32 mouse cellular contexts compared by ENCODE assay signal in the genomic region with DNA sequence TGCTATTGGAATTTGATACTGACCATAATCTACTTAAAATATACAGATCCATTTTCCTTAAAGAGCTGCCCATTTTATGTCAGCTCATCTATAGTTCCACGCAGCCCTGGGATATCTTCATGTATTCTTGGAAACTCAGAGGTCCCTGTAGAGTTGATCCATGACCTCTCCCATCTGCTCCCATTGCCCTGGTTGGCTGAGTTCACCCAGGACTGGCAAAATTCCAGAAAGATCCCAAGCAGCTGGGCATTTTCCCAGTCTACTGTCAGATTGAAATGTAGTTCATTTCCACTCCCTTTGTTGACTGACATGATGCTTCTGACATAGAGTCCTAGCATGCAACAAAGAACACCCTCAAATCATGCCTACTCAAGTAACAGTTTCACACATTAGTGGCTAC. TPM values are rescaled to one million over a fixed set of nuclear protein-coding genes. Genes with fewer than 3 reads are reported as not detected.
A peak's percentile ranks its signal among the peaks of the same experiment; 100 is the strongest.
DNase-seq lines count a peak whose midpoint lies in the region; ATAC-seq and TF ChIP-seq lines count a peak whose summit lies in the region.
"Had no signal": no experiment of that assay in that cellular context is flagged by ENCODE, and none has a peak within 500 bp of the region (broad histone marks: within the 10 kb centered on the region; RNA-seq: fewer than 3 reads in every experiment).

No protein-coding gene starts in this region.

- TF ChIP-seq CTCF in kidney, adult 2 months (conservative IDR thresholded peaks at IDR 0.05; ENCODE audit: insufficient read depth, insufficient read length, low read depth, low read length) = no peak
- TF ChIP-seq CTCF in lung, postnatal 0 days (IDR thresholded peaks at IDR 0.05) = no peak
- TF ChIP-seq CTCF in lung, adult 2 months (IDR thresholded peaks at IDR 0.05; ENCODE audit: insufficient read depth, low read length) = no peak
- TF ChIP-seq CTCF in forebrain, postnatal 0 days (IDR thresholded peaks at IDR 0.05; ENCODE audit: low read depth) = no peak

- H3K27ac ChIP-seq in kidney, adult 2 months (ENCODE audit: insufficient read depth, low read depth, low read length) = no peak overlapping the region
- H3K27ac ChIP-seq in kidney, embryonic 15.5 days = no peak overlapping the region
- no peak overlapping the region for H3K27ac ChIP-seq in lung, postnatal 0 days (ENCODE audit: low read length)
- no peak overlapping the region for H3K27ac ChIP-seq in forebrain, postnatal 0 days (ENCODE audit: low read depth, low read length)
- H3K27ac ChIP-seq: forebrain, embryonic 12.5 days; heart, embryonic 10.5 days; heart, embryonic 15.5 days; hindbrain, embryonic 12.5 days; liver, embryonic 14.5 days; macrophage; midbrain, embryonic 13.5 days; neural tube, embryonic 15.5 days; stomach, postnatal 0 days had no signal

- no peak for ATAC-seq in kidney, embryonic 15.5 days (replicated peaks; ENCODE audit: low FRiP score)
- ATAC-seq in lung, postnatal 0 days = peak; percentile 50
- no peak for ATAC-seq in forebrain, postnatal 0 days
- ATAC-seq: intestine, postnatal 0 days; midbrain, embryonic 13.5 days; Patski had no signal

- DNase-seq in cerebellum, adult 9-10 months = peak; percentile 20
- no peak for DNase-seq in cerebellum, adult 11-12 months
- peak; percentile 19 for DNase-seq in kidney, adult 2 months
- peak; percentile 60 for DNase-seq in lung, postnatal 0 days (ENCODE audit: low spot score)
- no peak for DNase-seq in lung, adult 2 months
- DNase-seq in lung, postnatal 14 days = peak; percentile 49
- DNase-seq in forebrain, postnatal 0 days = no peak
- DNase-seq: adrenal gland, postnatal 25 days; cerebellum, adult 2 months; gastrocnemius, postnatal 14 days; kidney, postnatal 4 days; layer of hippocampus, postnatal 36 days; liver; right cerebral cortex, adult 18-20 months; spleen, adult 18-20 months; thymus, adult 18-20 months; thymus, postnatal 36 days had no signal

- no peak overlapping the region for H3K4me2 ChIP-seq in kidney, embryonic 15.5 days
- no peak overlapping the region for H3K4me2 ChIP-seq in lung, postnatal 0 days (replicated peaks; ENCODE audit: low read depth, low read length)
- no peak overlapping the region for H3K4me2 ChIP-seq in forebrain, postnatal 0 days (ENCODE audit: low read depth)
- H3K4me2 ChIP-seq: forebrain, embryonic 12.5 days; heart, embryonic 15.5 days; hindbrain, embryonic 12.5 days; midbrain, embryonic 13.5 days; neural tube, embryonic 15.5 days had no signal

- H3K36me3 ChIP-seq in kidney, adult 2 months (ENCODE audit: control insufficient read depth, insufficient read depth, low read length) = no peaks in the 10 kb centered on the region
- H3K36me3 ChIP-seq in kidney, embryonic 15.5 days = no peaks in the 10 kb centered on the region
- H3K36me3 ChIP-seq in lung, postnatal 0 days (ENCODE audit: insufficient read depth, low read length) = no peaks in the 10 kb centered on the region
- H3K36me3 ChIP-seq in forebrain, postnatal 0 days (ENCODE audit: insufficient read depth) = no peaks in the 10 kb centered on the region
- H3K36me3 ChIP-seq: forebrain, embryonic 12.5 days; G1E; heart, embryonic 10.5 days; heart, embryonic 15.5 days; hindbrain, embryonic 12.5 days; midbrain, embryonic 13.5 days; neural tube, embryonic 15.5 days had no signal

- H3K9me3 ChIP-seq in kidney, embryonic 15.5 days (replicated peaks) = no peaks in the 10 kb centered on the region
- no peaks in the 10 kb centered on the region for H3K9me3 ChIP-seq in lung, postnatal 0 days (ENCODE audit: low read length)
- no peaks in the 10 kb centered on the region for H3K9me3 ChIP-seq in forebrain, postnatal 0 days (ENCODE audit: low read length)
- H3K9me3 ChIP-seq: forebrain, embryonic 12.5 days; G1E; heart, embryonic 10.5 days; heart, embryonic 15.5 days; hindbrain, embryonic 12.5 days; midbrain, embryonic 13.5 days; neural tube, embryonic 15.5 days had no signal

- H3K4me1 ChIP-seq in kidney, adult 2 months (ENCODE audit: control insufficient read depth, insufficient read depth, low read length) = no peaks in the 10 kb centered on the region
- no peaks in the 10 kb centered on the region for H3K4me1 ChIP-seq in kidney, embryonic 15.5 days
- H3K4me1 ChIP-seq in lung, postnatal 0 days (ENCODE audit: insufficient read depth, low read depth, low read length) = no peaks in the 10 kb centered on the region
- H3K4me1 ChIP-seq in lung, adult 2 months (ENCODE audit: control insufficient read depth, insufficient read depth, low read length) = no peaks in the 10 kb centered on the region
- H3K4me1 ChIP-seq in forebrain, postnatal 0 days (ENCODE audit: insufficient read depth) = no peaks in the 10 kb centered on the region
- H3K4me1 ChIP-seq: forebrain, embryonic 12.5 days; hindbrain, embryonic 12.5 days; midbrain, embryonic 13.5 days; neural tube, embryonic 15.5 days had no signal

- TF ChIP-seq POLR2A in kidney, adult 2 months (IDR thresholded peaks at IDR 0.05; ENCODE audit: low read depth, low read length) = no peak
- TF ChIP-seq POLR2A in lung, adult 2 months (IDR thresholded peaks at IDR 0.05; ENCODE audit: borderline replicate concordance, extremely low read depth, low read depth, low read length) = no peak

- WGBS in kidney, adult 2 months = 44% methylated on average over 1 of the region's 1 CpGs
- 45% methylated on average over 1 of the region's 1 CpGs for WGBS in kidney, embryonic 15.5 days
- 44% methylated on average over 1 of the region's 1 CpGs for WGBS in lung, postnatal 0 days
- whole genome bisulfite sequencing in lung, adult 2 months = 53% methylated on average over 1 of the region's 1 CpGs
- WGBS in forebrain, postnatal 0 days = 55% methylated on average over 1 of the region's 1 CpGs

- no peaks in the 10 kb centered on the region for H3K27me3 ChIP-seq in kidney, adult 2 months (replicated peaks; ENCODE audit: control insufficient read depth, insufficient read depth, low read length)
- no peaks in the 10 kb centered on the region for H3K27me3 ChIP-seq in kidney, embryonic 15.5 days
- H3K27me3 ChIP-seq in lung, postnatal 0 days (replicated peaks; ENCODE audit: insufficient read depth, low read length) = no peaks in the 10 kb centered on the region
- H3K27me3 ChIP-seq in forebrain, postnatal 0 days (ENCODE audit: insufficient read depth, low read length) = no peaks in the 10 kb centered on the region
- H3K27me3 ChIP-seq: forebrain, embryonic 12.5 days; heart, embryonic 15.5 days; hindbrain, embryonic 12.5 days; midbrain, embryonic 13.5 days; neural tube, embryonic 15.5 days; Patski had no signal

- no peak overlapping the region for H3K4me3 ChIP-seq in kidney, adult 2 months (ENCODE audit: insufficient read depth, low read depth, low read length)
- no peak overlapping the region for H3K4me3 ChIP-seq in kidney, embryonic 15.5 days (replicated peaks)
- no peak overlapping the region for H3K4me3 ChIP-seq in lung, postnatal 0 days (ENCODE audit: low read depth, low read length)
- H3K4me3 ChIP-seq in lung, adult 2 months (replicated peaks; ENCODE audit: extremely low read depth, low read depth, low read length) = no peak overlapping the region
- no peak overlapping the region for H3K4me3 ChIP-seq in forebrain, postnatal 0 days (ENCODE audit: low read depth, low read length)
- H3K4me3 ChIP-seq: erythroblast, embryonic 14.5 days; forebrain, embryonic 12.5 days; heart, embryonic 10.5 days; heart, embryonic 15.5 days; hindbrain, embryonic 12.5 days; midbrain, embryonic 13.5 days; neural tube, embryonic 15.5 days had no signal

- no peak overlapping the region for H3K9ac ChIP-seq in kidney, embryonic 15.5 days
- H3K9ac ChIP-seq in lung, postnatal 0 days (replicated peaks; ENCODE audit: low read depth) = no peak overlapping the region
- no peak overlapping the region for H3K9ac ChIP-seq in forebrain, postnatal 0 days
- H3K9ac ChIP-seq: forebrain, embryonic 12.5 days; heart, embryonic 15.5 days; hindbrain, embryonic 12.5 days; liver, embryonic 14.5 days; midbrain, embryonic 13.5 days; neural tube, embryonic 15.5 days had no signal

- TF ChIP-seq EP300 in lung, postnatal 0 days (IDR thresholded peaks at IDR 0.05) = peak; percentile 52

RNA-seq across cellular contexts. Expression of a gene that starts 15.6 kb away (rescaled TPM):
- polyA plus RNA-seq in kidney, adult 2 months (2012; rRNA removed) = 240 and 386 TPM in 2 replicates
- 765 and 856 TPM in 2 replicates for polyA plus RNA-seq in kidney, embryonic 15.5 days (2015; fragmentation: Nextera tagmentation; extraction: Ambion mirVana)
- polyA plus RNA-seq in lung, postnatal 0 days (2015; fragmentation: Nextera tagmentation; extraction: Ambion mirVana) = 594 and 625 TPM in 2 replicates
- polyA plus RNA-seq in lung, adult 2 months (2012; rRNA removed) = 206 and 308 TPM in 2 replicates
- 1,114 and 1,634 TPM in 2 replicates for total RNA-seq in forebrain, postnatal 0 days (2014; rRNA removed)
- polyA plus RNA-seq in forebrain, postnatal 0 days (2015; fragmentation: Nextera tagmentation; extraction: Ambion mirVana) = 543 and 688 TPM in 2 replicates

RNA-seq across cellular contexts. Expression of a gene that starts 33.3 kb away (rescaled TPM):
- polyA plus RNA-seq in kidney, adult 2 months (2012; rRNA removed) = 0.16 and 0.23 TPM in 2 replicates
- polyA plus RNA-seq in kidney, embryonic 15.5 days (2015; fragmentation: Nextera tagmentation; extraction: Ambion mirVana) = 0.67 and 1.2 TPM in 2 replicates
- polyA plus RNA-seq in lung, postnatal 0 days (2015; fragmentation: Nextera tagmentation; extraction: Ambion mirVana) = 1.2 and 1.8 TPM in 2 replicates
- 0.80 and 0.89 TPM in 2 replicates for polyA plus RNA-seq in lung, adult 2 months (2012; rRNA removed)
- 3.8 and 4.5 TPM in 2 replicates for total RNA-seq in forebrain, postnatal 0 days (2014; rRNA removed)
- 3.1 and 3.4 TPM in 2 replicates for polyA plus RNA-seq in forebrain, postnatal 0 days (2015; fragmentation: Nextera tagmentation; extraction: Ambion mirVana)
- total RNA-seq: G1E; heart, postnatal 25 days had no signal
- polyA plus RNA-seq: erythroblast, embryonic 14.5 days; G1E; macrophage had no signal

RNA-seq across cellular contexts. Expression of a gene that starts 36.1 kb away (rescaled TPM):
- polyA plus RNA-seq in kidney, adult 2 months (2012; rRNA removed) = 47.1 and 48.8 TPM in 2 replicates
- 9.4 and 11.7 TPM in 2 replicates for polyA plus RNA-seq in kidney, embryonic 15.5 days (2015; fragmentation: Nextera tagmentation; extraction: Ambion mirVana)
- 21.7 and 25.7 TPM in 2 replicates for polyA plus RNA-seq in lung, postnatal 0 days (2015; fragmentation: Nextera tagmentation; extraction: Ambion mirVana)
- polyA plus RNA-seq in lung, adult 2 months (2012; rRNA removed) = 131 and 161 TPM in 2 replicates
- 88.0 and 102 TPM in 2 replicates for total RNA-seq in forebrain, postnatal 0 days (2014; rRNA removed)
- 10.3 and 13.0 TPM in 2 replicates for polyA plus RNA-seq in forebrain, postnatal 0 days (2015; fragmentation: Nextera tagmentation; extraction: Ambion mirVana)

Comparison
In these comparisons a context has a peak if more than half of its experiments do, and no peak if none do; other contexts are left out.
1. DNase-seq: peak in cerebellum, adult 9-10 months (single experiment), kidney, adult 2 months (single experiment), lung, postnatal 0 days (single experiment) and lung, postnatal 14 days (single experiment); none in cerebellum, adult 11-12 months (single experiment), lung, adult 2 months (single experiment) and forebrain, postnatal 0 days (single experiment).